Mouse (Mus musculus) gastrocnemius, postnatal 25 days (tissue): ENCODE measurements at regions not wholly inside any gene's neighbourhood (a gene's known extent, or its start where the extent isn't known, plus 50 kb on each side); places are given as distances from the start of the nearest gene placed in this dataset.

ENCODE experiments used
- DNase-seq: peaks from one replicate; pipeline ENCODE4 v3.0.0; 2022

- no peak for DNase-seq
Observed at GRCm38 (mm10) chrX:153887285-153887684, 55.3 kb downstream of the Spin2c start.

GRCm38 (mm10) chrX:153927996-153928395, 84.4 kb downstream of the Samt1 start:
- no peak for DNase-seq

GRCm38 (mm10) chrX:153932586-153932985, 79.9 kb downstream of the Samt1 start:
- no peak for DNase-seq

- no peak for DNase-seq
Observed at GRCm38 (mm10) chrX:153936111-153936510, 76.3 kb downstream of the Samt1 start.

GRCm38 (mm10) chrX:153937346-153937745, 75.1 kb downstream of the Samt1 start:
- no peak for DNase-seq

GRCm38 (mm10) chrX:153940089-153940488, 72.4 kb downstream of the Samt1 start:
- DNase-seq: no peak

GRCm38 (mm10) chrX:153941130-153941529, 71.3 kb downstream of the Samt1 start:
- DNase-seq: peak; percentile 2
